Mouse (Mus musculus) limb, embryonic 14.5 days (tissue): ENCODE results near the gene Col4a6. TPM values are rescaled to one million over a fixed set of nuclear protein-coding genes. Genes with fewer than 3 reads are reported as not detected.

Experiments
- ATAC-seq: fragments of 200-750 bp; cut with Nextera tagmentation; 2 replicates; pipeline ENCODE4 v1.8.0; 2017; ENCODE audit warnings: low read depth, moderate number of reproducible peaks, moderate TSS enrichment; ENCODE audit not compliant: low FRiP score
- DNase-seq: peaks from one replicate; pipeline ENCODE4 v3.0.0-alpha.2; 2015; ENCODE audit warnings: low spot score
- H3K27ac ChIP-seq: fragments of 300-500 bp; sonication (generic); replicated peaks from 2 replicates; pipeline ENCODE4 v1.5.1; 2014; ENCODE audit warnings: low read depth, mild to moderate bottlenecking, low read length, moderate library complexity, mixed read lengths
- H3K27me3 ChIP-seq: fragments of 300-500 bp; sonication (generic); 2 replicates; pipeline ENCODE4 v1.6.1; 2014; ENCODE audit warnings: low read length, mixed read lengths; ENCODE audit not compliant: control insufficient read depth, insufficient read depth
- H3K36me3 ChIP-seq: fragments of 300-500 bp; sonication (generic); 2 replicates; pipeline ENCODE4 v1.6.1; 2014; ENCODE audit warnings: mild to moderate bottlenecking, low read length, moderate library complexity, mixed read lengths; ENCODE audit not compliant: control insufficient read depth, insufficient read depth
- H3K4me1 ChIP-seq: fragments of 300-500 bp; sonication (generic); 2 replicates; pipeline ENCODE4 v1.6.1; 2014; ENCODE audit warnings: antibody characterized with exemption, low read length, mixed read lengths; ENCODE audit not compliant: control insufficient read depth, insufficient read depth
- H3K4me2 ChIP-seq: fragments of 300-500 bp; sonication (generic); replicated peaks from 2 replicates; pipeline ENCODE4 v1.6.1; 2014; ENCODE audit warnings: low read depth, mild to moderate bottlenecking, low read length, moderate library complexity; ENCODE audit not compliant: severe bottlenecking
- H3K4me3 ChIP-seq: fragments of 300-500 bp; sonication (generic); replicated peaks from 2 replicates; pipeline ENCODE4 v1.5.1; 2014; ENCODE audit warnings: low read length
- H3K9ac ChIP-seq: fragments of 300-500 bp; sonication (generic); 2 replicates; pipeline ENCODE4 v1.6.1; 2014; ENCODE audit warnings: mild to moderate bottlenecking, low read depth, low read length, moderate library complexity; ENCODE audit not compliant: severe bottlenecking
- H3K9me3 ChIP-seq: fragments of 300-500 bp; sonication (generic); 2 replicates; pipeline ENCODE4 v1.6.1; 2016; ENCODE audit warnings: low read length; ENCODE audit not compliant: control insufficient read depth
- POLR2A ChIP-seq: fragments of 200-500 bp; IDR thresholded peaks from 2 replicates; pipeline ENCODE4 v1.8.0; 2012; ENCODE audit warnings: inconsistent platforms, mild to moderate bottlenecking, moderate library complexity, borderline replicate concordance; ENCODE audit not compliant: insufficient read depth, insufficient read length; ENCODE audit errors: extremely low read depth
- WGBS: fragments of 180-500 bp; shearing (Covaris S2); extraction: QIAGEN DNeasy Blood & Tissue Kit; methylation state at CpG from one replicate; pipeline ENCODE4 v1.1.7; 2014; 5-methylcytosine and 5-hydroxymethylcytosine counted together
- polyA plus RNA-seq, 2 experiments: library from polyadenylated mRNA; depleted of rRNA in 1 of 2; stranded (reverse) in 1 of 2; unstranded in 1 of 2; fragments of >200 nt; fragmentation: Nextera tagmentation in 1 of 2; extraction: Ambion mirVana in 1 of 2; gene quantifications; 2 replicates each; pipeline versions ENCODE4 v1.2.1 to v1.2.3; 2012 to 2014

Gene Col4a6
- polyA plus RNA-seq, 2 experiments, result 2.1 to 2.6 TPM

DNA sequence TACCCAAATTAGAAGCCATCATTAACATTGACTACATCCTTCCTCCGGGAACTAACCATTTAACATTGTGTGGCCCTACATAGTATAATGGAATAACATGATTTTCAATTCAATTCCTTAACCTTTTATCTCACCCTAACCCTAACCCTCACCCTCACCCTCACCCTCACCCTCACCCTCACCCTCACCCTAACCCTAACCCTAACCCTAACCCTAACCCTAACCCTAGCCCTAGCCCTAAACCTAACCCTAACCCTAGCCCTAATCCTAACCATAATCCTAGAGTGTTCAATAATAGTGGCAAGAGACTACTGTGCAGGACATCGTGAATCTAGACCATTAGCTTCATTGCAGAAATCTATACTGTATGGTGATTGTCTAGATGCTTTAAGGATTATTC lies 197.5 kb downstream of the Col4a6 start:
- Histone ChIP-seq H3K4me2 (no peak overlapping the region), H3K9ac (no peak overlapping the region), H3K27me3 (no peaks in the 10 kb centered on the region), H3K36me3 (no peaks in the 10 kb centered on the region), H3K4me1 (no peaks in the 10 kb centered on the region), H3K4me3 (no peak overlapping the region), H3K9me3 (no peaks in the 10 kb centered on the region), H3K27ac (no peak overlapping the region)
- ATAC-seq (no peak), DNase-seq (no peak)
- TF ChIP-seq POLR2A, result no peak
- WGBS, result 95% methylated on average over 2 of the region's 2 CpGs

DNA sequence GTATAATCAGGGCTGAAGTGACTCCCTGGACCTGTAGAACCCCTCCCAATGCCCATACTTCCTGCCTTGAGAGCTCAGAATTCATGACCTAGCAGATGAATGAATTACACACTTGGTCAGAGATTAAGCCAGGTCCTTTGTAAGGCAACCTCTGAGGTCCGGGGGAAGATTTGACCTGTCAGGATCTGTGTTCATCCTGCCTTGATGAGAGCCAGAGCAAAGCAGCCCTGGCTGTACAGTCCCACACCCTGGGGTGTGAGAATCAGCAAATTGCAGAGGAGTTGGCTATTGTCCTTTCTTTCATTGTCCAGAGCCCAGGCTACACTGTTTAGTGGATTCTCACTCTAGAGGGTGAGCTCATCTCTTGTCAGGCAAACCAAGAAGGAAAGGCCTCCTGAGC lies 207.9 kb downstream of the Col4a6 start:
- H3K9ac ChIP-seq, result no peak overlapping the region
- H3K4me1 ChIP-seq, result no peaks in the 10 kb centered on the region
- no peak for TF ChIP-seq POLR2A
- H3K36me3 ChIP-seq, result no peaks in the 10 kb centered on the region
- no peaks in the 10 kb centered on the region for H3K27me3 ChIP-seq
- no peak for ATAC-seq
- no peak overlapping the region for H3K4me3 ChIP-seq
- H3K27ac ChIP-seq, result no peak overlapping the region
- DNase-seq, result no peak
- H3K4me2 ChIP-seq, result no peak overlapping the region
- no peaks in the 10 kb centered on the region for H3K9me3 ChIP-seq
- WGBS, result 73% methylated on average over 1 of the region's 1 CpGs

DNA sequence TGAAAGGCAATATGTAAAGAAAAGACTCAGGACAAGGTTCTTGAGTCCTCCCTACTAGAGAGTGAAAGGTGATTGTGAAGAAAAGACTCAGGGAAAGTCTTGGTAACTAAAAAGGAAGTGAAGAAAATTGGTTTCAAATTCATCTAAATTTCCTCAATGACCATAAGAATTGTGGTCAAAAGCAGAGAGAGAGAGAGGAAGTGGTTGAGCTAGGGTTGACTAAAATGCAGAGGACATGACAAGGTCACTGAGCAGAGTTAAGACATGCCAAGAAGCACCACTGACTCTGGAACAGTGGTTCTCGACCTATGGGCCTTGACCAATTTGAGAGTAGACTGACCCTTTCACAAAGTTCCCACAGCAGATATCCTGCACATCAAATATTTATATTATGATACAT lies 224.2 kb downstream of the Col4a6 start:
- Histone ChIP-seq H3K4me3 (no peak overlapping the region), H3K27ac (no peak overlapping the region), H3K4me2 (no peak overlapping the region), H3K9me3 (no peaks in the 10 kb centered on the region), H3K9ac (no peak overlapping the region), H3K27me3 (no peaks in the 10 kb centered on the region), H3K4me1 (no peaks in the 10 kb centered on the region), H3K36me3 (no peaks in the 10 kb centered on the region)
- WGBS, result 47% methylated on average over 1 of the region's 1 CpGs
- no peak for TF ChIP-seq POLR2A
- DNase-seq, result no peak
- ATAC-seq, result no peak

DNA sequence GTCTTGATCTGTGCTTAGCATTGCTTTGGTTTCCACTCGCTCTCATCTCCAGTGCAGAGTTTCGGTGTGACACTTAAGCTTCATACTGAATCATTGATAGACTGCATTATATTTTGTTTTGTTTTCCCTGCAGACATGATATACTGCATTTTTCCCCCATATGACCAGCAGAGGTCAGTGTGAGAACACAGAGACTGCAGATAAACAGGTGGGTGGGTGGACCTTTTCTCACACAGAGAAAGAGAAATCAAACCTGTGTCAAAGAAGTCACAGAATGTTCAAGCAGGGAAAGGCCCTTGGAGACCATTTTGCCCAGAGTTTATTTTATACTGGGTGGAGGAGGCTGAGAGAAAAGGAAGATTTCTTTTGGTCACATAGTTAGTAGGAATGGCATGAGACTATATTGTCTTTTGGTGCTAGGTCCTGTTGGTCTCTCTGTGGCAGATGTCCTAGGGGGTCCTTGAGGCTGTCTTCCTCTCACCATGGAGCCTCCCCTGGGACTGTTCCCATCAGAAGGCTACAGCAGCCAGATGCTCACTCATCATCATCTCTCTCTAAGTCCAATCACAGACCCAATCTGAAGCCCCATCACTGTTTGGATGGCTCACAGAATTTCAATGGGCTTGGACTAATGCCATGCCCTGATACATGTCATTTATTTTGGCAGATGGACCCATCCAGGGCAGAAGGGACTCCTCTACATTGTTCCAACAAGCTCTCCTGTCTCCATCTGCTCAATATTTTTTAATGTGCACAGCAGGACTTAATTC lies 237.1 kb downstream of the Col4a6 start:
- Histone ChIP-seq H3K9ac (no peak overlapping the region), H3K9me3 (no peaks in the 10 kb centered on the region), H3K27ac (no peak overlapping the region), H3K4me1 (no peaks in the 10 kb centered on the region), H3K4me3 (no peak overlapping the region), H3K36me3 (no peaks in the 10 kb centered on the region), H3K4me2 (no peak overlapping the region), H3K27me3 (no peaks in the 10 kb centered on the region; the same call in 1 of the 2 replicates)
- peak; percentile 5 for DNase-seq
- no peak for TF ChIP-seq POLR2A
- no peak for ATAC-seq
- WGBS, result 64% methylated on average over 2 of the region's 2 CpGs

DNA sequence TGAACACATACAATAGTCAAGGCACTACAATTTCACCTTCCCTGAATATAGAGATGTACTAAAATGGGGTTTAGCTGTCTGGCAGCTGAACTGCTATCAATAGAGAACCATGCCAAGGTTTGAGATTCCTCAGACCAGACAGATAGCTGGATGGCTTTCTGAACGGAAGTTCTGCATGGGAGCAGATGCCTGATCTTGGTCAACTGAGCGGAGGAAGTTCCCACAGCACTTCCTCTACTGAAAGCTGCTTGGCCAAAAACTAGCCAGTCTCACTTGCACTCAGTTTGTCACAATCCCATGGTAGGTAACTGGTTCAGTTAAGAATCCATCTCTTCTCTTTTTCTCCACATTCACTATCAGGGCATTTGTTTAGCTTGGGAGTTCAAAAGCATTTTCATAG lies 245.7 kb downstream of the Col4a6 start:
- Histone ChIP-seq H3K4me1 (no peaks in the 10 kb centered on the region), H3K27ac (no peak overlapping the region), H3K27me3 (peaks cover 4% of the 10 kb centered on the region; the same call in 1 of the 2 replicates), H3K9me3 (no peaks in the 10 kb centered on the region), H3K36me3 (no peaks in the 10 kb centered on the region), H3K4me3 (no peak overlapping the region), H3K9ac (no peak overlapping the region), H3K4me2 (no peak overlapping the region)
- ATAC-seq (no peak), DNase-seq (no peak)
- no peak for TF ChIP-seq POLR2A
- WGBS, result 71% methylated on average over 2 of the region's 2 CpGs
